Mouse (Mus musculus) liver, embryonic 15.5 days (tissue): Measurements from ENCODE around the gene Rabgap1l. TPM values are rescaled to one million over a fixed set of nuclear protein-coding genes. Genes with fewer than 3 reads are reported as not detected.
"Not testable (repeated sequence)": the region's sequence is repeated elsewhere in the genome, so short reads cannot be mapped to it uniquely, and the experiment has no call there.

ENCODE experiments used
- ATAC-seq: fragments of 200-750 bp; cut with Nextera tagmentation; 2 replicates; pipeline ENCODE4 v1.8.0; 2017; ENCODE audit warnings: moderate number of reproducible peaks, mild to moderate bottlenecking, moderate library complexity; ENCODE audit not compliant: insufficient read depth
- H3K27ac ChIP-seq: fragments of 300-500 bp; sonication (generic); replicated peaks from 2 replicates; pipeline ENCODE4 v1.5.1; 2015; ENCODE audit warnings: mild to moderate bottlenecking, inconsistent platforms
- H3K27me3 ChIP-seq: fragments of 300-500 bp; sonication (generic); 2 replicates; pipeline ENCODE4 v1.6.1; 2015; ENCODE audit warnings: mild to moderate bottlenecking, inconsistent platforms
- H3K36me3 ChIP-seq: fragments of 300-500 bp; sonication (generic); replicated peaks from 2 replicates; pipeline ENCODE4 v1.6.1; 2015; ENCODE audit warnings: moderate library complexity, mild to moderate bottlenecking, inconsistent platforms
- H3K4me1 ChIP-seq: fragments of 300-500 bp; sonication (generic); replicated peaks from 2 replicates; pipeline ENCODE4 v1.6.1; 2015; ENCODE audit warnings: inconsistent platforms
- H3K4me2 ChIP-seq: fragments of 300-500 bp; sonication (generic); 2 replicates; pipeline ENCODE4 v1.6.1; 2015; ENCODE audit warnings: moderate library complexity, mild to moderate bottlenecking, inconsistent platforms
- H3K4me3 ChIP-seq: fragments of 300-500 bp; sonication (generic); replicated peaks from 2 replicates; pipeline ENCODE4 v1.5.1; 2015; ENCODE audit warnings: mild to moderate bottlenecking, inconsistent platforms
- H3K9ac ChIP-seq: fragments of 300-500 bp; sonication (generic); 2 replicates; pipeline ENCODE4 v1.6.1; 2015; ENCODE audit warnings: moderate library complexity, mild to moderate bottlenecking, inconsistent platforms
- H3K9me3 ChIP-seq: fragments of 300-500 bp; sonication (generic); replicated peaks from 2 replicates; pipeline ENCODE4 v1.6.1; 2016; ENCODE audit warnings: inconsistent platforms
- WGBS: fragments of 180-500 bp; shearing (Covaris S2); methylation state at CpG from one replicate; pipeline ENCODE4 v1.1.7; 2015; ENCODE audit warnings: mixed read lengths; ENCODE audit not compliant: insufficient replicate concordance; 5-methylcytosine and 5-hydroxymethylcytosine counted together
- polyA plus RNA-seq: library from polyadenylated mRNA; unstranded; fragments of >200 nt; fragmentation: Nextera tagmentation; extraction: Ambion mirVana; gene quantifications from 2 replicates; pipeline ENCODE4 v1.2.1, GENCODE M21; 2015

The Rabgap1l gene
- polyA plus RNA-seq, 1 experiment from 2014 or later, result 26.7 TPM

- no peak for ATAC-seq
- H3K4me3 ChIP-seq, result no peak overlapping the region
These were observed 141.3 kb downstream of the Rabgap1l start for GRCm38 (mm10) chr1:160651691-160652090.

GRCm38 (mm10) chr1:160645416-160645815 lies 147.6 kb downstream of the Rabgap1l start:
- Histone ChIP-seq H3K27ac (no peak overlapping the region), H3K36me3 (0 out of 2 replicates have a peak, but pooled peaks cover 3% of the 10 kb centered on the region), H3K4me3 (no peak overlapping the region), H3K4me2 (no peak overlapping the region), H3K9ac (no peak overlapping the region), H3K9me3 (no peaks in the 10 kb centered on the region), H3K4me1 (no peaks in the 10 kb centered on the region), H3K27me3 (no peaks in the 10 kb centered on the region)
- WGBS, result 86% methylated on average over 3 of the region's 3 CpGs
- ATAC-seq, result no peak

More at GRCm38 (mm10) chr1:160651691-160652090, 141.3 kb downstream of the Rabgap1l start:
- Histone ChIP-seq H3K27me3 (no peaks in the 10 kb centered on the region), H3K27ac (no peak overlapping the region), H3K9me3 (no peaks in the 10 kb centered on the region), H3K36me3 (no peaks in the 10 kb centered on the region), H3K9ac (no peak overlapping the region), H3K4me1 (no peaks in the 10 kb centered on the region), H3K4me2 (no peak overlapping the region)
- 66% methylated on average over 3 of the region's 3 CpGs for whole genome bisulfite sequencing

- no peak for ATAC-seq
- H3K4me2 ChIP-seq, result no peak overlapping the region
- no peak overlapping the region for H3K27ac ChIP-seq
- no peaks in the 10 kb centered on the region for H3K36me3 ChIP-seq
- H3K27me3 ChIP-seq, result no peaks in the 10 kb centered on the region
- 61% methylated on average over 12 of the region's 12 CpGs for WGBS
- no peak overlapping the region for H3K4me3 ChIP-seq
- no peak overlapping the region for H3K9ac ChIP-seq
- H3K4me1 ChIP-seq, result no peaks in the 10 kb centered on the region
- H3K9me3 ChIP-seq, result no peaks in the 10 kb centered on the region
These were observed 164.6 kb downstream of the Rabgap1l start for GRCm38 (mm10) chr1:160628213-160628932.

- WGBS, result 80% methylated on average over 4 of the region's 4 CpGs
- not testable (repeated sequence) for H3K9ac ChIP-seq, H3K4me1 ChIP-seq, H3K9me3 ChIP-seq, ATAC-seq, H3K4me2 ChIP-seq, H3K27me3 ChIP-seq, H3K27ac ChIP-seq, H3K4me3 ChIP-seq, H3K36me3 ChIP-seq
These were observed 168.5 kb downstream of the Rabgap1l start for GRCm38 (mm10) chr1:160624354-160625120.

GRCm38 (mm10) chr1:160618201-160618600 lies 174.8 kb downstream of the Rabgap1l start:
- Histone ChIP-seq H3K9ac (no peak overlapping the region), H3K4me2 (no peak overlapping the region), H3K4me3 (no peak overlapping the region), H3K4me1 (no peaks in the 10 kb centered on the region), H3K9me3 (no peaks in the 10 kb centered on the region), H3K27ac (no peak overlapping the region), H3K27me3 (no peaks in the 10 kb centered on the region), H3K36me3 (no peaks in the 10 kb centered on the region)
- WGBS, result 32% methylated on average over 2 of the region's 2 CpGs
- no peak for ATAC-seq

GRCm38 (mm10) chr1:160606425-160606824 lies 186.6 kb downstream of the Rabgap1l start:
- no peak overlapping the region for H3K9ac ChIP-seq
- H3K4me2 ChIP-seq, result no peak overlapping the region
- ATAC-seq, result no peak
- no peaks in the 10 kb centered on the region for H3K9me3 ChIP-seq
- H3K27me3 ChIP-seq, result no peaks in the 10 kb centered on the region
- no peak overlapping the region for H3K4me3 ChIP-seq
- WGBS, result 77% methylated on average over 2 of the region's 2 CpGs
- no peaks in the 10 kb centered on the region for H3K4me1 ChIP-seq
- H3K36me3 ChIP-seq, result no peaks in the 10 kb centered on the region
- H3K27ac ChIP-seq, result no peak overlapping the region

- H3K4me1 ChIP-seq, result not testable (repeated sequence)
These were observed 189.7 kb downstream of the Rabgap1l start for GRCm38 (mm10) chr1:160603312-160603711.

GRCm38 (mm10) chr1:160597369-160597768 lies 195.6 kb downstream of the Rabgap1l start:
- no peak overlapping the region for H3K27ac ChIP-seq
- H3K27me3 ChIP-seq, result no peaks in the 10 kb centered on the region
- no peaks in the 10 kb centered on the region for H3K4me1 ChIP-seq
- H3K36me3 ChIP-seq, result no peaks in the 10 kb centered on the region
- no peak overlapping the region for H3K4me2 ChIP-seq
- no peaks in the 10 kb centered on the region for H3K9me3 ChIP-seq
- H3K4me3 ChIP-seq, result no peak overlapping the region
- 63% methylated on average over 1 of the region's 1 CpGs for WGBS
- H3K9ac ChIP-seq, result no peak overlapping the region
- ATAC-seq, result peak; percentile 69; the same call in 1 of the 2 replicates

More at GRCm38 (mm10) chr1:160603312-160603711, 189.7 kb downstream of the Rabgap1l start:
- H3K27ac ChIP-seq, H3K4me3 ChIP-seq, H3K9ac ChIP-seq, H3K27me3 ChIP-seq, H3K36me3 ChIP-seq, H3K4me2 ChIP-seq, H3K9me3 ChIP-seq, ATAC-seq: not testable (repeated sequence)

GRCm38 (mm10) chr1:160596948-160597270 lies 196.1 kb downstream of the Rabgap1l start:
- Histone ChIP-seq H3K9me3 (no peaks in the 10 kb centered on the region), H3K4me1 (no peaks in the 10 kb centered on the region), H3K4me3 (no peak overlapping the region), H3K36me3 (no peaks in the 10 kb centered on the region), H3K4me2 (no peak overlapping the region), H3K27me3 (no peaks in the 10 kb centered on the region), H3K27ac (no peak overlapping the region), H3K9ac (no peak overlapping the region)
- WGBS, result 63% methylated on average over 3 of the region's 3 CpGs
- ATAC-seq, result no peak

- H3K27ac ChIP-seq, result no peak overlapping the region
- no peaks in the 10 kb centered on the region for H3K9me3 ChIP-seq
- H3K9ac ChIP-seq, result no peak overlapping the region
- no peaks in the 10 kb centered on the region for H3K27me3 ChIP-seq
- H3K36me3 ChIP-seq, result no peaks in the 10 kb centered on the region
- H3K4me2 ChIP-seq, result no peak overlapping the region
- no peaks in the 10 kb centered on the region for H3K4me1 ChIP-seq
- no peak overlapping the region for H3K4me3 ChIP-seq
- no peak for ATAC-seq
These were observed 196.6 kb downstream of the Rabgap1l start for GRCm38 (mm10) chr1:160596252-160596947.

GRCm38 (mm10) chr1:160594576-160594975 lies 198.4 kb downstream of the Rabgap1l start:
- no peak for ATAC-seq
- 84% methylated on average over 1 of the region's 1 CpGs for WGBS
- no peak overlapping the region for H3K4me2 ChIP-seq

More at GRCm38 (mm10) chr1:160594576-160594975, 198.4 kb downstream of the Rabgap1l start:
- Histone ChIP-seq H3K27me3 (no peaks in the 10 kb centered on the region), H3K9me3 (no peaks in the 10 kb centered on the region), H3K27ac (no peak overlapping the region), H3K36me3 (no peaks in the 10 kb centered on the region), H3K4me3 (no peak overlapping the region), H3K4me1 (no peaks in the 10 kb centered on the region), H3K9ac (no peak overlapping the region)
